Mouse (Mus musculus): Measurements from ENCODE around the gene Nckap5. TPM values are rescaled to one million over a fixed set of nuclear protein-coding genes. Genes with fewer than 3 reads are reported as not detected.

Gene Nckap5
- total and polyA plus RNA-seq, 3 experiments = not detected

GRCm38 (mm10) chr1:126534046-126534445 is 296.6 kb downstream of the Nckap5 start:
- TF ChIP-seq ZKSCAN1 (IDR thresholded peaks at IDR 0.05; ENCODE audit: borderline replicate concordance, low read depth, low read length) = no peak
- TF ChIP-seq CHD1 (IDR thresholded peaks at IDR 0.05; ENCODE audit: low read depth, low read length) = no peak
- no peak for DNase-seq (ENCODE audit: extremely low read depth)
- no peak overlapping the region for H3K27ac ChIP-seq (ENCODE audit: insufficient read depth, low read depth)
- no peak overlapping the region for H3K4me2 ChIP-seq (ENCODE audit: insufficient read depth, low read depth, poor library complexity, severe bottlenecking)
- dilution Hi-C loops (cut with MboI; ENCODE audit: extremely low pct_ligation_motif_present, extremely low pct_unique_long_range_greater_than_20kb, low sequenced_read_pairs) (no loop called here), in situ Hi-C loops (cut with MboI; ENCODE audit: low pct_ligation_motif_present, low pct_unique_long_range_greater_than_20kb, low sequenced_read_pairs) (no loop called here)
- no peaks in the 10 kb centered on the region for H3K4me1 ChIP-seq (ENCODE audit: control insufficient read depth in 1 of 2, insufficient read depth in 2 of 2)
- peaks cover 52% of the 10 kb centered on the region for H3K9me3 ChIP-seq (replicated peaks; ENCODE audit: low read length)
- H3K27me3 ChIP-seq (replicated peaks) = no peaks in the 10 kb centered on the region
- no peak overlapping the region for H3K4me3 ChIP-seq (replicated peaks in 1 of 3; ENCODE audit: low read depth in 2 of 3, low read length in 2 of 3, poor library complexity in 1 of 3)
- no peaks in the 10 kb centered on the region for H3K36me3 ChIP-seq (replicated peaks in 1 of 2; ENCODE audit: control insufficient read depth in 1 of 2, insufficient read depth in 1 of 2, low read length in 1 of 2)
- no peak overlapping the region for H3K9ac ChIP-seq (ENCODE audit: insufficient read depth, low read depth)
- H3K79me2 ChIP-seq (replicated peaks; ENCODE audit: control insufficient read depth, extremely low read depth, insufficient read depth, poor library complexity, severe bottlenecking) = no peaks in the 10 kb centered on the region

DNA sequence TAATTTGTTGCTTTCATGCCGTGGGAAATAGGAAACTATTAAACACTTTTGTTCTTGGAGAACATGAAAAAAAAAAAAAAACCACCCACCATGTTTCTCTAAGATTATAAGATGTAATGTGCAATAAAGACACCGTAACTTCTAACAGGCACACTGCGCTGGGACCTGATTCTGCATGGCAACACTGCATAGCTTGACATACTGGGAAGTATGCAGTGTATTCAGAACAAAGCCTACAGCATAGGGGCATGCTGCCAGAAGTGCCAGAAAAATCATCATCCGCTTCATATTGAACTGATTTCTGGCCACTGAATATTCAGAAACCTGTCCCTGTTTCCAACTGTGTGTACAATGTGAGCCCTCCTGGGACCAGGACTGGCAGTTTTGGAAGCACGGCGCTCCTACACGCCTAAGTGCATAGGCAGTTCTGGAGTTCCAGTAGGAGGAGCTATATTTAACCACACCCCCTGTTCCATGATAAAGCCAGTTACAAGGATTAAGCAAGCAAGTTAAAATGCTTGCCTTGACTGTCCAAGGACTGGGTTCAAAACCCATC is 302.5 kb downstream of the Nckap5 start:
- dilution Hi-C loops (cut with MboI; ENCODE audit: extremely low pct_ligation_motif_present, extremely low pct_unique_long_range_greater_than_20kb, low sequenced_read_pairs) = no loop called here
- Histone ChIP-seq H3K27me3 (replicated peaks) (no peaks in the 10 kb centered on the region), H3K4me3 (replicated peaks in 1 of 3; ENCODE audit: low read depth in 2 of 3, low read length in 2 of 3, poor library complexity in 1 of 3) (no peak overlapping the region), H3K27ac (ENCODE audit: insufficient read depth, low read depth) (no peak overlapping the region), H3K79me2 (replicated peaks; ENCODE audit: control insufficient read depth, extremely low read depth, insufficient read depth, poor library complexity, severe bottlenecking) (no peaks in the 10 kb centered on the region), H3K9me3 (replicated peaks; ENCODE audit: low read length) (peaks cover 41% of the 10 kb centered on the region), H3K4me1 (ENCODE audit: control insufficient read depth in 1 of 2, insufficient read depth in 2 of 2) (no peaks in the 10 kb centered on the region), H3K9ac (ENCODE audit: insufficient read depth, low read depth) (no peak overlapping the region), H3K36me3 (replicated peaks in 1 of 2; ENCODE audit: control insufficient read depth in 1 of 2, insufficient read depth in 1 of 2, low read length in 1 of 2) (no peaks in the 10 kb centered on the region), H3K4me2 (ENCODE audit: insufficient read depth, low read depth, poor library complexity, severe bottlenecking) (no peak overlapping the region)
- TF ChIP-seq KAT2A (IDR thresholded peaks at IDR 0.05; ENCODE audit: insufficient replicate concordance, low read length) = no peak
- TF ChIP-seq RAD21 (IDR thresholded peaks at IDR 0.05; ENCODE audit: low read depth, low read length) = no peak
- TF ChIP-seq MAFK (IDR thresholded peaks at IDR 0.05; ENCODE audit: insufficient replicate concordance, low read length) = no peak
- no peak for TF ChIP-seq MEF2A (IDR thresholded peaks at IDR 0.05; ENCODE audit: borderline replicate concordance, low read depth, low read length)
- TF ChIP-seq MAZ (IDR thresholded peaks at IDR 0.05; ENCODE audit: low read depth, low read length) = no peak
- no peak for TF ChIP-seq MXI1 (IDR thresholded peaks at IDR 0.05; ENCODE audit: low read depth, low read length)
- TF ChIP-seq ZNF384 (IDR thresholded peaks at IDR 0.05; ENCODE audit: low read depth, low read length) = no peak
- no peak for TF ChIP-seq PAX5 (IDR thresholded peaks at IDR 0.05; ENCODE audit: low read length)
- no peak for TF ChIP-seq USF1 (IDR thresholded peaks at IDR 0.05; ENCODE audit: low read depth, low read length)
- TF ChIP-seq HCFC1 (IDR thresholded peaks at IDR 0.05; ENCODE audit: low read depth, low read length) = no peak
- TF ChIP-seq NELFE (IDR thresholded peaks at IDR 0.05; ENCODE audit: low read depth, low read length) = no peak
- TF ChIP-seq SMC3 (IDR thresholded peaks at IDR 0.05; ENCODE audit: low read depth, low read length) = no peak
- TF ChIP-seq EP300 (IDR thresholded peaks at IDR 0.05; ENCODE audit: low read length) = no peak
- TF ChIP-seq BHLHE40 (IDR thresholded peaks at IDR 0.05; ENCODE audit: low read depth, low read length) = no peak
- in situ Hi-C loops (cut with MboI; ENCODE audit: low pct_ligation_motif_present, low pct_unique_long_range_greater_than_20kb, low sequenced_read_pairs) = no loop called here
- DNase-seq (ENCODE audit: extremely low read depth) = no peak
